Mouse (Mus musculus) left cerebral cortex, postnatal 14 days (tissue): Measurements from ENCODE around the gene Bola3. TPM values are rescaled to one million over a fixed set of nuclear protein-coding genes. Genes with fewer than 3 reads are reported as not detected.
"Not testable (repeated sequence)": the region's sequence is repeated elsewhere in the genome, so short reads cannot be mapped to it uniquely, and the experiment has no call there.

Experiments used
- DNase-seq, 2 experiments: peaks; one replicate each; pipeline ENCODE4 v3.0.0; 2021 to 2022; ENCODE audit warnings: low spot score in 2 of 2, mixed read lengths in 1 of 2
- intact Hi-C: fragments of 180-260 bp; cut with DNase I; formaldehyde crosslinking; loops from one replicate; pipeline ENCODE4 v1.15.1; 2025
- total RNA-seq, 2 experiments: library from RNA; stranded (reverse); gene quantifications; 2 replicates each; pipeline ENCODE4 v1.2.3; 2021

The Bola3 gene
- total RNA-seq, 2 experiments from 2014 or later, result 41.2 to 45.5 TPM

DNA sequence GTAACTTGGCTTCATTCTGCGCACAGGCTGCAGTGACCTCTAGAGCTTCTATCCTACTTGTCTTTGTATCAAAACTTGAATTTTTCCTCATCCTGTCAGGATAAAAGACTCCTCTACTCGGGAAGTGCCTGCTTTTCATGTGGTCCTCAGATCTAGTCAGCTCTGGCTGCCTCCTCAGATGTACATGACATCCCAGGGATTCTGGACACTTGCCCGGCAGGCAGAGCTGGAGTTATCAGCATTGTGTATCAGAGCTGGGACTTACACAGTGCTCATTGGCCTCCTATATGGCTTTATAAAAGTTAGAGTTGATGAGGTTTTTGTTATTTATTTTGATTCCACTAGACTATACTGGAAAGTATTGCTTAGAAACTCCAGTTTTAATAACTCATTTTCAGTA is 7.6 kb upstream of the Bola3 start:
- intact Hi-C loops, result no loop called here
- DNase-seq, result no peak

DNA sequence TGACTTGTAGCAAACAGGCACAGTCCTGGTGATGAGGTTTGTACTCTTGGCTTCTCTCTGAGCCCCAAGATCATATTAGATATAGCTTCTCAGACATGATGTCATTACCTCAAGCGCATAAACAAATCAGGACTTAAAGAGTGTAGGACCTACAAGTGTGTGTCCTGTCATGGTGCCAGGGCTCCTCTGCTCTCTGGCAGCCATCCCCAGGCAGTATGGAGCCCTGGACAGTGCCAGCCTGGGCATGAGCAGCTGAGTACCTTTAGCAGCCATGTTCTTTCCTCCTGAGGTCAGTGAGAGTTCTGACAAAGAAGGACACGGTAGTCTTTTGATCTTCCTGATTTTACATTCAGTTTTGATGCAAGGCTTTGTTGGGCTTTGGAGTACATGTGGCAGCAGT is 6.0 kb upstream of the Bola3 start:
- no peak for DNase-seq
- intact Hi-C loops, result no loop called here

DNA sequence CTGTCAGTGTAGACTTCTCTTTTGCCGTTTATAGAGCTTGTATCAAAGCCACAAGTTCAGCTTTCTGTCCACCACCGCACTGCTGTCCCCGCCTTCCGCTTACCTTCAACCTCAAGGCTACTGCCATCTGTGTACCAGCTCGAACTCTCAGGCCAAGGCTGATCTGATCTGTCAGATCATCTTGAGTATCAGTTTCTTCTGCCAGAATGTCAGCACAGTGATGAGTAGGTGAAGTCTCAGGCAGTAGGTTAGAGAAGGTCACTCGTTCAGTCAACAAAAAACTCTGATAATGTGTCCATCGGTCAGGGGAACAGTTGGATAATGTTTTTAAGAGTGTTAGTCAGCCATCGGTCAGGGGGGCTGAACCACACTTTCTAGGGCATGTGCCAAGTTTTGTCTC is 3.7 kb upstream of the Bola3 start:
- DNase-seq, intact Hi-C loops: not testable (repeated sequence)

DNA sequence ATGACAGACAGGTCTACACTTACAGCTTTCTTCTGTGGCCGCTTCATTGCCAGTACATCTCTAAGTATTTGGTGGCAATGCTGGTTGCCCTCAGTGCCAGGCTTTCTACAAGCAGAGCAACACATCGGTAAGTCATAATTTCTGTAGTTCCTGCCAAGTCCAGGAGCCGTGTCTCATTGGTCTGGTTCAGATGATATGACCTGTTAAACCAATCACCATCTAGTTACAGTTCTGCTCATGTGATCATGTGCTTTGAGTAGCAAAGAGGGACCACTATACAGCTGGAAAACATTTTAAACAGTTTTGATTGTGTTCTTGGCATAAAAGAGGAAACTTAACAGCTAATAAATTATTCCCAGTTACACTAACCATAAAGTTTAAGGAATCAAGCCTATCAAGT is 1.0 kb upstream of the Bola3 start:
- DNase-seq, result no peak
- intact Hi-C loops, result loop anchor here (2.0 kb wide), 1 partner anchor 133 kb away; no protein-coding TSS in a partner anchor

DNA sequence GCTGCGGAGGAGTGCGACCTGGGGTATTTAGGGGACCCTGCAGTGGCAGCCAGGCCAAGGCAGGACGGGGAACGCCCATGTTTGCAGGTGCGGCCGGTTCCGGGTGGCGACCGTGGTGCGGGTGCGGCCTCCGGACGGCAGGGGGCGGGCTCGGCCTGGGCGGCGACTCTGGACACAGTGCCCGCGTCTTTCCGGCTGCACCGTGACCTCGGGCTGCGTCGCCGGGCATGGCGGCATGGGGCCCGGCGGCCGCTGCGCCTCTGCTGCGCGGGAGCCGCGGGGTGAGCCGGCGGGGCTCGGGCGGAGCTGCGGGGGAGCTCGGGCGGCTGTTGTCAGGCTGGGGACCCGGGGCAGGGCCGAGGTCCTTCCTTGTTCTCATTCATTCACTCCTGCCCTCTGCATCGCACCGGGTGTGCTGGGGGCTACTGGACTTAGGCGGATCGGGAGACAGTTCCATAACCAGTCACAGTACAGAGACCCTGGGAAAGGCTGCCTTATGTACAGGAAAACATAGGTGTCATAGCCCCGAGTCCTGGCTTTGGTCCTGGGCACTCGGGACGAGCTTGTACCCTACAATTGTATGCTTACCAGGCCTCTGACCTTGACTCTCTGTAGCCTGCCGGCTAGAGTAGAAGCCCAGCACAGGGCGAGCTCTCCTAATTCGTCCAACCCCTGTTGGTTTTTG is 469 bp downstream of the Bola3 start:
- peak; percentile 80 to 86 for DNase-seq
- intact Hi-C loops, result loop anchor here (2.0 kb wide), 1 partner anchor 135 kb away; no protein-coding TSS in a partner anchor

DNA sequence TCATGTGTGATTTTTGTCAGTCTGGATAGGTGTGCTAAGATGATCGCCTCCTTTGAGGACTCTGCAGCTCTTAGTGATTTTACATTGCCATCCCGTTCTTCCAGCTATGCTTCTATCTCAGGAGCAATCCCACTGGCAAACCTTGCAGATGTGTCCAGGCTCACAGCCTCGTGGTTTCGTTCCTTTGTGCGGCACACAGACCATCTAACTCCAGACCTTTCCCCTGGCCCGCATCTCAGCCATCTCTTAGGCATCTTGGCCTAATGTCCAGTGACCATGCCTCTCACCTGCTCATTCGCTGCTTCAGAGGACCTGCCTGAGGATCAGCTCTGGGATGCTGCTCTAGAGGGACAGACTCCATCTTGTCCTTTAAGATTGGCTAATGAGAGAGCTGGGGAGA is 1.2 kb downstream of the Bola3 start:
- no peak for DNase-seq
- intact Hi-C loops, result loop anchor here (5.0 kb wide), 1 partner anchor 322 kb away; no protein-coding TSS in a partner anchor

DNA sequence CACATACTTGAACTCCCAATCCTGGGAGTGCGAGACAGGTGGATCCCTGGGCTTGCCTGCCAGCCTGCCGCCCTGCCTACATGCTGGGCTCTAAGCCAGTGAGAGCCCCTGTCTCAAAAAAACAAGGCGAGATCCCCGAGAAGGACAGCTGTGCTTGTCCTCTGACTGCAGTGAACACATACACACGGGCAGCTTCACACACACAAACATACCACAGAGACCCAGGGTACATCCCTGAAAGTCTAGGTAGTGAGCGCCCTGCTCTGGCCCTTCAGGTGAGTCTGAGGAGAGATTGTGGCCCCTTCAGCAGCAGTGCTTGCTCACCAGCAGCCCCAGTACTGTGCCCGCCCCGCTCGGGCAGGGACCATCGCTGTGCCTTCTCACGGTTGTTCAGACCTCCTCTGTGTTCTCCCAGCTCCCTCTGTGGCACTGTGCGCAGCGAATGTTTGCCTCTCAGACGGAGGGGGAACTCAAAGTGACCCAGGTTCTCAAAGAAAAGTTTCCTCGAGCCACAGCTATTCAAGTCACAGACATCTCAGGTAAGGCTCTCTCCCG is 2.0 kb downstream of the Bola3 start:
- DNase-seq, result no peak
- intact Hi-C loops, result loop anchor here (5.0 kb wide), 1 partner anchor 321 kb away; no protein-coding TSS in a partner anchor

DNA sequence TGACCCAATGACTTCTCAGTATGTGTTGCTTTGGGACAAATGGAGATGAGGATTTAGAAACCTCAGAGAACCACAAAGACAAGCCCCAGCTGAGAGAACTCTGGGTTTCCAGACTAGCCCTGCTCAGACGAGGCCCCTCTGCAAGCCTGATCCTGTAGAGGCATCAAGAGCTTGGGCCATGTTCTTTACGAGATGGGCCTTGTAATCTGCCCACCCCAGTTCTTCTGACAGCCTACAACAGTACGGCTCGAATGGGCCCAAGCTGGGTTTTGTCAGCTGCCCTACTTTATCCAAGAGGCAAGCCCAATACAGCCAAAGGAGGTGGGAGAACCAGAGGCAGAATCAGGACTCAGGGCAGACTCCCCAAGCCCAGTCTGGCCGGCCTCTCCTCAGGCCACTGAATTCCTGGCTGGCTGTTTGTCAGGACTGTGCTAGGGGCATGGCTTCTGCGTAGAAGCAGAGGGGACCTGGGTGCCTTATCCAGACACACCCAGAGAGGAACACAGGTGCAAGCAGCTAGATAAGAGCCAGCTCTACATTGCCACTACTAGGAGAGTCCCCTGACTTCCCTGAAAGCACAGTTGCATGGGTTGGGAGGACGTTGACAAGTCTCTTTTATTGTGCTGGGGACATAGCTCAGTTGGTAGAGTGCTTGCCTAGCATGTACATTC is 2.7 kb downstream of the Bola3 start:
- DNase-seq, result no peak
- intact Hi-C loops, result loop anchor here (5.0 kb wide), 1 partner anchor 321 kb away; no protein-coding TSS in a partner anchor

DNA sequence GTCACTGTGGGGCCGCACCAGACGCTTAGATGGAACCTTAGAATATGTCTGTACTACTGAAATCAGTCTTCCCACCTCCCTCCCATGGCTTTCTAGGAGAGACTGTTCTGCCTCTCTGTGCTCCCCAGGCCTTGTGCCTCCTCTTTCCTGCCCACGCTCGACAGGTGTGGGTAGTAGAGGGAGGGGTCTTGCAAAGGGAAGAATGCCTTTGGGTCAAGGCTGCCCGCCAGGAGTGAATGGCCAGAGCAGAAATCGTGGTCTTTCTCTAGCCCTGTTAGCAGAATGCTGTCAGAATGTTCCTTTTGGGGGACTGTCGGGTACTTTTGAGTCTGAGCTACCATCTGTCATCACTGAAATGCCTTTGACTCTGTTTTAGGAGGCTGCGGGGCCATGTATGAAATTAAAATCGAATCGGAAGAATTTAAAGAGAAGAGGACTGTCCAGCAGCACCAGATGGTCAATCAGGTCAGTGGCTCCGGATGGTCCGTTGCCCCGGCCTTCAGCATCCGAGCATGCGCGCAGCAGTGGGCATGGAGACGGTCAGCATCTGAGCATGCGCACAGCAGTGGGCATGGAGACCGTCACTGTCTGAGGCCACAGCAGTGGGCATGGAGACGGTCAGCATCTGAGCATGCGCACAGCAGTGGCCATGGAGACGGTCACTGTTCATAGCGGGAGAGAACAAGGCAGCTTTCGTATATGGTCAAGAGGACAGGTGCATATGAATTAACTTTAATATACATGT is 3.9 kb downstream of the Bola3 start:
- peak in 1 of 2 experiments; percentile 51 for DNase-seq
- intact Hi-C loops, result loop anchor here (5.0 kb wide), 1 partner anchor 319 kb away; no protein-coding TSS in a partner anchor

DNA sequence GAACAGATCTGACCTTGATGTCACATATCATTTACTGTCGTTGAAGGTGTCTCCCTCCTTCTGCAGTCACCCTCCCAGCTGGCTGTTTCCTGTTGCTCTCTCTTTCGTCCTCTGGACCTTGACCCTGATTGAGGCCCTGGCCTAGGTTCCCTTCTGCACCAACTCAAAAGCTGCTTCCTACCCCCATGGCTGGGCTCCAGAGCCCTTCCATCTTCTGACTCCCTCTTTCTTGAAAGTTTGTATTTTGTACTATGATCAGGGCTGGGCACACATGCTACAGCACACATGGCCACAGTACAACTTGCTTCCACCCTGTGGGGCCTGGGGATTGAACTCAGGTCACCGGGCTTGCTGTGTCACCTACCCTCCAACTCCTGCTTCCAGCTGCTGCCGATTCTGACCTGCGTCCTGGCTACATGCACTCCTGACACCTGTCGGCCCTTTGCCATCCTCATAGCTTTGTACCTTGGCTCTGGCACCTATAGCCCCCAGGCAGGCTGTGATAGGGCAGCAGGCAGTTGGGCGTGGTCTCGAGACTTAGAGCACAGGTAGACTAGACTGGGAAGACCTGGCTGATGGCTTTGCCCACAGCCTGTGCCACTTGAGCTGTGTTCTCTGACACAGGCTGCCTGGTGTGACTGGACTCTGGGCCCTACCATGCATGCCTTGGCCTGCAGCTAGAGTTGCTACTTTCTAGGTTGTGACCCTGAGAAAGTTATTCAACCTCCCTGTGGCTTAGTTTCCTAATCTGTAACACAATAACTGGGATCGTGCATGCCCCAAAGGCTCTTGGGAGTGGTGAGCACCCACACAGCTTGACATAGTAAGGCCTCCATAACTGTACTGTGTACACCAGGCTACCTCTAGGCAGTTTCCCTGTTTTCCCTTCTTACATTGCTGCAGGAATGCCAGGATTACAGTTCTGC is 6.2 kb downstream of the Bola3 start:
- intact Hi-C loops, result loop anchor here (5.0 kb wide), 2 partner anchors 212 to 317 kb away; no protein-coding TSS in a partner anchor
- no peak for DNase-seq

DNA sequence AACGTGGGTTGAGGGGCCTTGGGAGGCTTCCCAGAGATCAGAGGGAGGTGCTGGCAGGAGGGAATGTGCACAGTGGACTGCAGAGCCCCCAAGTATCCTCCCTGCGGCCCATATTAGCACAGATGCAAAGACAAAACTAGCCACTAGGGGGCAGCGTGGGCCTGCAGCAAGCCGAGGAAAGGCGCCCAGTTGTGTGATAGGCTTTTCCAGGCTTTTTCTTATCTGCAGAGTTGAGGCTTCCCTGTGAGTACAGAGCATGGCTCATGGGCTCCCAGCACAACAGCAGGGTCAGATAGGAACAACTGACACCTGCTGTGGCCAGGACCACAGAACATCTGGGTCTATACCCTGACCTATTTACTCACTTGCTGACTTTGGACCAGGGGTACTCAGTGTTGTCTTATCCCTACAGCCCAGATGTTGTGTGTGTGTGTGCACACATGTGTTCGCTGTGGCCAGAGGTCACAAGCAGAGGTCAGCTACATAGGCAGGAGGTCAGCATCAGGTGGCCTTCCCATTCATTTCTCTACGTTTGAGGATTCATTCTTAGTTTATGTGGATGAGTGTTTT is 7.7 kb downstream of the Bola3 start:
- peak; percentile 84 to 89 for DNase-seq
- intact Hi-C loops, result loop anchor here (1.0 to 5.0 kb wide), 2 partner anchors 156 to 211 kb away; no protein-coding TSS in a partner anchor

DNA sequence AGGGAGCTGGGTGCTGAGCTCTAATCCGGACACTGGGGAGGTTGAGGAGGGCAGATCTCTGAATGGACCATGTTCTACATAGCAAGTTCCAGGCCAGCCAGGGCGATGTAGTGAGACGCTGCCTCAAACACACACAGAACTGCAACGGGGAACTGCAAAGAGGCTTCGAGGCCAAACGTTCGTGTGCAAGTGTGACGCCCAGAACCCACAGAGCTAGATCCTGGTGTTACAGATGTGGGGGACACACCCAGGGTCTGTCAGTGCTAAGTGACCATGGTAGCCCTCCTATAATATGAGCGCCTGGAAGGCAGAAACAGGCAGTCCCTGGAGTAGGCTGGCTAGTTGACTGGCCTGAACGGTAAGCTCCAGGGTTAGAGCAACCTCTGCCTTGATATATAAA is 8.5 kb downstream of the Bola3 start:
- DNase-seq, result no peak
- intact Hi-C loops, result loop anchor here (5.0 kb wide), 1 partner anchor 210 kb away; no protein-coding TSS in a partner anchor

DNA sequence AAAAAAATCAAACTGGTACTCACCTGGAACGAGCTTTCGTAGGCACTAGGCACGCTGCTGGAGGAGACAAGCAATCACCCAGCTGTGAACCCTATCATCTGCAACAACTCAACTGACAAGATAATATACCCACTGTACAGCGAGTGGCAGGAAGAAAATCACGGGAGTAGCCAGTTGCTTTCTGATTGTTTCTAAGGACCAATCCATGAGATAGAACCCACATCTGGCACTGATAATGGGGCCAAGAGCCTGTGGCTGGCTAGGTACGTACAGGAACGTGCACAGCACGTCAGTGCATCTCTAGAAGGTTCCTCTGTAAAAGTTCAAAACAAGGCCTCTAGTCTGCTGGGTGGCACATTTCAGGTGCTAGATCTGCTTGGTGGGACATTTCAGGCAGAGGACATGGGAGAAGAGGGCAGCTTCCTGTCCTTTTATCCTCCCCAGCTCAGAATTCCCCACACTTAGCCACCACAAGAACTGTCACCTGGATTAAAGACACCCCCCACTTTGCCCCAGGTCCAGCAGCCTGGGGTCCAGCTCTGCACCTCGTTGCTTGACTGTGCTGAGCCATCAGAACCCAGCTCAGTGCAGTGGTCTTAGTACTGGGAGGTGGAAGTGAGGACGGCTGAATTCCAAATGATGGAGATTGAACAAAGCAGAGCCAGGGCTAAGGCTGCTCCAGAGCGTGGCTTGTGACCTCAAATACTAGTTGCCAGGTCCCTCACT is 12.7 kb downstream of the Bola3 start:
- DNase-seq, result no peak

DNA sequence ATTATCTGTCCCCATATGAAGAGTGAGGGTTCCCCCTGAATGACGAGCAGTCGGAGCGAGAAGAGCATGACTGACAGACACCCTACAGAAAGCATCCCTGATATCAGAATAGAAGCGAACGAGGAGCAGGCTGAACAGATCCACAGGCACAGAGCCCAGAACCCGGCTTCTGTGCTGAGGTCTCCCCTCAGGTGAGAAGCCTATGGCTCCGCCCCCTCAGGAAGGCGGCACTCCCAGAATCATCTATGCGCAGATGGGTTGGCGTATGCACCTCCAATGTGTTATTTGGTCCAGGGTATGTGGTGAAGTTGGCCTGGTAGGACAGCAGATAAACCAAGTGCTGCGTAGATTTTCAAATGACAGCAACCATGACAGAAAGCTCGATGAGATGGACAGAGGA is 14.1 kb downstream of the Bola3 start:
- no peak for DNase-seq
- intact Hi-C loops, result no loop called here

More for the DNA sequence above, 12.7 kb downstream of the Bola3 start:
- intact Hi-C loops, result no loop called here

DNA sequence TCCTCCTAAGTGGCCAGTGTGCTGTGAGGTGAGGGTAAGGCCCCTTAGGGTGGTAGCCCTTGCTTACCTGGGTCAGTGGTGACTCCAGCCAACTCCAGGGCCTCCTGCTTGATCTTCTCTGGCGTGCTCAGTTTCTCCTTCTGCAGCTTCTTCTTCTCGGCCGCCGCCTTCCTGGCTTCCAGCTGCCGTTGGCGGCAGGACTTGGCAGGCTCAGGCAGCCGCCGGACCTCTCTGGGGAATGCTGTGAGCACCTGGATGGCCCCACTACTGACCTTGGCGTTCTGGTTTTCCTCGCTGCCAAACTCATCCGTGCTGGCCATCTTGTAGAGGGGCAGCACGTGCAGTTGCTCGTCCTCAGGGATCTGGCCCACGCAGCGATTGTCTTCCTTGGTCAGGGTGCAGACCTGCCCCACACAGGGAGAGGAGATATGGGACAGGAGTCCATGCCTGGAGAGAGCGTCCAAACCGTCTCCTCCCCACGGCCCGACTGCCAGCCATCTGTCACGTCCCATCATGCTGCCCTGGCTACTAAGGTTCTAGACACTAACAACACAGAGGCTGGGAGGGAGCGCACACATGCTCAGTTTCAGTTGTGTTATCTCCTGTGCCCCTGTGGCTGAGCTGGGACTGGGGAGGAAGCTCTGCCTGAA is 21.5 kb downstream of the Bola3 start:
- no peak for DNase-seq
- intact Hi-C loops, result no loop called here

DNA sequence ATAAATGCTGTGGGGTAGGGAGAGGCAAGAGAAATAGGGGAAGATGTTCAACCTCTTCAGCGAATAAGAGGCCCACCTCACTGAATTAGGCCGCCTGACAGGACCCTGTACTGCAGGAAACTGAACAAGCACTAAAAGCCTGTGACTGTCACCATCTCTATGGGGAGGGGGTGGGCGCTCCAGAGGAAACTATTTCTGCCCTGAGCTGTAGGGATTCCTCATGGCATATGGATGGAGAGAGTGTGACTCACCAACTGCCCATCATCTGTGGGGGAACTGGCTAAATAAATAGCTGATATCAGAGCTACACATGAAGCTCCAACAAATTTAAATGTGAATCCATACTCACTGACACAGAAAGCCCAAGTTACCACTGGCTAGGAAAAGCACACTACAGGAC is 22.4 kb downstream of the Bola3 start:
- peak in 1 of 2 experiments; percentile 43 for DNase-seq
- intact Hi-C loops, result no loop called here

DNA sequence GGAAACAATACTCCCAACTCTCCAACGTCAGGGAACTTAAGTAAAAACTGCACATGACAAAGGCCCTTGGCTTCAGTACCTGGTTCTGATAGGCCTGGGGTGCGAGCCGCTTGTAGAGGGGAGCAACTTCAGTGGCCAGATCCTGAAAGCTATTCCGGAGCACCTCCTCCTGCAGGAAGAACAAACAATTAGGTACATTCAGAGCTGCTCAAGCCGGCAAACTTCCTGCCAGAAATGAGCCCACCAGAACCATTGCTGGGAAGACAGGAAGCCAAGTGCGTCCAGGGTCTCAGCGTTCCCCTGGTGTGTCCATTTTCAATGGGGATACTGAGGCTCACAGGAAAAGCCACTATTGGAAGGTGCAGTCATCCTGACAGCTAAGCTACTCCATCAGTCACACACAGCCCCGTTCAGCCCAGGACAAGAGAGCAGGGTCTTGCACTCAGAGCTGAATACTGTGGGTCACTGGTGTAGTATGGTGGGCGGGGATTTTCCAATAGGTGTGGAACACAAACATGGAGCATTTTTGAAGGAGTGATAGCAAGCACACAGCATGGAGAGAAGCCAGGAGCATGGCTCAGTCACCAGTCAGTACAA is 24.9 kb downstream of the Bola3 start:
- no peak for DNase-seq
- intact Hi-C loops, result no loop called here
